Mouse (Mus musculus) erythroblast, embryonic 14.5 days (primary cell): ENCODE measurements around the gene Alox5ap.

Experiments
- GATA1 ChIP-seq: IDR thresholded peaks from 2 replicates; pipeline ENCODE4 v1.6.1; 2012; ENCODE audit warnings: low read length, inconsistent platforms, mixed read lengths
- TAL1 ChIP-seq: IDR thresholded peaks from 3 replicates; pipeline ENCODE4 v1.6.1; 2012; ENCODE audit warnings: low read length, inconsistent platforms, mixed read lengths

GRCm38 (mm10) chr5:149257518-149258281 is 6.9 kb upstream of the Alox5ap start:
- TF ChIP-seq TAL1 (no peak), GATA1 (no peak)
